Mouse (Mus musculus): ENCODE data around the gene Map3k11. TPM values are rescaled to one million over a fixed set of nuclear protein-coding genes. Genes with fewer than 3 reads are reported as not detected.

Map3k11 gene
- polyA plus RNA-seq, 1 experiment = 9.3 TPM

GRCm38 (mm10) chr19:5651502-5652274 lies 36.9 kb upstream of the Map3k11 start:
- TF ChIP-seq CTCF (IDR thresholded peaks at IDR 0.05; ENCODE audit: borderline replicate concordance, insufficient read depth, low read length) (no peak), POLR2A (IDR thresholded peaks at IDR 0.05; ENCODE audit: low read depth, low read length) (no peak)
- no peak overlapping the region for H3K4me3 ChIP-seq (ENCODE audit: insufficient read depth, low read length)
- peaks cover 7% of the 10 kb centered on the region; the same call in 1 of the 2 replicates for H3K4me1 ChIP-seq (ENCODE audit: control insufficient read depth, insufficient read depth, low read length)
- H3K27ac ChIP-seq (ENCODE audit: insufficient read depth, low read length) = no peak overlapping the region

- TF ChIP-seq POLR2A (IDR thresholded peaks at IDR 0.05; ENCODE audit: low read depth, low read length) = no peak
- no peak overlapping the region for H3K27ac ChIP-seq (ENCODE audit: insufficient read depth, low read length)
- peaks cover 7% of the 10 kb centered on the region; the same call in 1 of the 2 replicates for H3K4me1 ChIP-seq (ENCODE audit: control insufficient read depth, insufficient read depth, low read length)
- H3K4me3 ChIP-seq (ENCODE audit: insufficient read depth, low read length) = no peak overlapping the region
These were observed 36.0 kb upstream of the Map3k11 start for GRCm38 (mm10) chr19:5652570-5652969.

- no peak overlapping the region for H3K27ac ChIP-seq (ENCODE audit: insufficient read depth, low read length)
- H3K4me3 ChIP-seq (ENCODE audit: insufficient read depth, low read length) = no peak overlapping the region
- peaks cover 7% of the 10 kb centered on the region; the same call in 1 of the 2 replicates for H3K4me1 ChIP-seq (ENCODE audit: control insufficient read depth, insufficient read depth, low read length)
- TF ChIP-seq POLR2A (IDR thresholded peaks at IDR 0.05; ENCODE audit: low read depth, low read length) = no peak
- TF ChIP-seq CTCF (IDR thresholded peaks at IDR 0.05; ENCODE audit: borderline replicate concordance, insufficient read depth, low read length) = no peak
These were observed 34.4 kb upstream of the Map3k11 start for GRCm38 (mm10) chr19:5653969-5654719.

GRCm38 (mm10) chr19:5654720-5655298 lies 33.7 kb upstream of the Map3k11 start:
- H3K27ac ChIP-seq (ENCODE audit: insufficient read depth, low read length) = no peak overlapping the region
- TF ChIP-seq POLR2A (IDR thresholded peaks at IDR 0.05; ENCODE audit: low read depth, low read length) = no peak
- no peak for TF ChIP-seq CTCF (IDR thresholded peaks at IDR 0.05; ENCODE audit: borderline replicate concordance, insufficient read depth, low read length)
- peaks cover 7% of the 10 kb centered on the region; the same call in 1 of the 2 replicates for H3K4me1 ChIP-seq (ENCODE audit: control insufficient read depth, insufficient read depth, low read length)
- no peak overlapping the region for H3K4me3 ChIP-seq (ENCODE audit: insufficient read depth, low read length)

GRCm38 (mm10) chr19:5660942-5661751 lies 27.4 kb upstream of the Map3k11 start:
- TF ChIP-seq POLR2A (IDR thresholded peaks at IDR 0.05; ENCODE audit: low read depth, low read length) (no peak), CTCF (IDR thresholded peaks at IDR 0.05; ENCODE audit: borderline replicate concordance, insufficient read depth, low read length) (no peak)
- H3K27ac ChIP-seq (ENCODE audit: insufficient read depth, low read length) = no peak overlapping the region
- peaks cover 11% of the 10 kb centered on the region; the same call in 1 of the 2 replicates for H3K4me1 ChIP-seq (ENCODE audit: control insufficient read depth, insufficient read depth, low read length)
- H3K4me3 ChIP-seq (ENCODE audit: insufficient read depth, low read length) = no peak overlapping the region

GRCm38 (mm10) chr19:5662310-5662709 lies 26.2 kb upstream of the Map3k11 start:
- peaks cover 11% of the 10 kb centered on the region; the same call in 1 of the 2 replicates for H3K4me1 ChIP-seq (ENCODE audit: control insufficient read depth, insufficient read depth, low read length)
- H3K27ac ChIP-seq (ENCODE audit: insufficient read depth, low read length) = peak overlapping the region; percentile 71
- peak overlapping the region; percentile 64 for H3K4me3 ChIP-seq (ENCODE audit: insufficient read depth, low read length)
- TF ChIP-seq CTCF (IDR thresholded peaks at IDR 0.05; ENCODE audit: borderline replicate concordance, insufficient read depth, low read length) (no peak), POLR2A (IDR thresholded peaks at IDR 0.05; ENCODE audit: low read depth, low read length) (no peak)

GRCm38 (mm10) chr19:5662981-5663913 lies 25.3 kb upstream of the Map3k11 start, which contains the start of gene Sipa1:
TSS of gene Sipa1 (minus strand) at chr19:5663707.
- peaks cover 11% of the 10 kb centered on the region; the same call in 1 of the 2 replicates for H3K4me1 ChIP-seq (ENCODE audit: control insufficient read depth, insufficient read depth, low read length)
- H3K27ac ChIP-seq (ENCODE audit: insufficient read depth, low read length) = peak within 1 kb of the TSS; percentile 71
- no peak for TF ChIP-seq CTCF (IDR thresholded peaks at IDR 0.05; ENCODE audit: borderline replicate concordance, insufficient read depth, low read length)
- TF ChIP-seq POLR2A (IDR thresholded peaks at IDR 0.05; ENCODE audit: low read depth, low read length) = peak; percentile 98
- H3K4me3 ChIP-seq (ENCODE audit: insufficient read depth, low read length) = peak within 1 kb of the TSS; percentile 64

GRCm38 (mm10) chr19:5664669-5665257 lies 23.8 kb upstream of the Map3k11 start:
- no peak for TF ChIP-seq POLR2A (IDR thresholded peaks at IDR 0.05; ENCODE audit: low read depth, low read length)
- no peak for TF ChIP-seq CTCF (IDR thresholded peaks at IDR 0.05; ENCODE audit: borderline replicate concordance, insufficient read depth, low read length)
- Histone ChIP-seq H3K4me3 (ENCODE audit: insufficient read depth, low read length) (no peak overlapping the region), H3K27ac (ENCODE audit: insufficient read depth, low read length) (no peak overlapping the region), H3K4me1 (ENCODE audit: control insufficient read depth, insufficient read depth, low read length) (peaks cover 11% of the 10 kb centered on the region; the same call in 1 of the 2 replicates)
